Mouse (Mus musculus) embryonic facial prominence, embryonic 11.5 days (tissue): ENCODE measurements around the gene Pkd2. TPM values are rescaled to one million over a fixed set of nuclear protein-coding genes. Genes with fewer than 3 reads are reported as not detected.

Experiments used
- ATAC-seq: fragments of 200-750 bp; cut with Nextera tagmentation; replicated peaks from 2 replicates; pipeline ENCODE4 v1.8.0; 2017; ENCODE audit warnings: low read depth; ENCODE audit not compliant: insufficient number of reproducible peaks, low FRiP score, low TSS enrichment
- DNase-seq: peaks from one replicate; pipeline ENCODE4 v3.0.0-alpha.2; 2015; ENCODE audit warnings: low spot score
- H3K27ac ChIP-seq: fragments of 300-500 bp; sonication (generic); replicated peaks from 2 replicates; pipeline ENCODE4 v1.5.1; 2014; ENCODE audit warnings: mild to moderate bottlenecking, low read depth, low read length, control low read depth
- H3K27me3 ChIP-seq: fragments of 300-500 bp; sonication (generic); 2 replicates; pipeline ENCODE4 v1.6.1; 2014; ENCODE audit warnings: mild to moderate bottlenecking, low read length, moderate library complexity, mixed read lengths; ENCODE audit not compliant: control insufficient read depth, insufficient read depth
- H3K36me3 ChIP-seq: fragments of 300-500 bp; sonication (generic); replicated peaks from 2 replicates; pipeline ENCODE4 v1.6.1; 2014; ENCODE audit warnings: low read depth, mild to moderate bottlenecking, low read length, moderate library complexity, mixed read lengths; ENCODE audit not compliant: control insufficient read depth, insufficient read depth
- H3K4me1 ChIP-seq: fragments of 300-500 bp; sonication (generic); 2 replicates; pipeline ENCODE4 v1.6.1; 2014; ENCODE audit warnings: low read length, mixed read lengths; ENCODE audit not compliant: control insufficient read depth, insufficient read depth
- H3K4me2 ChIP-seq: fragments of 300-500 bp; sonication (generic); 2 replicates; pipeline ENCODE4 v1.6.1; 2014; ENCODE audit warnings: low read depth, mild to moderate bottlenecking, control low read depth, low read length, moderate library complexity
- H3K4me3 ChIP-seq: fragments of 300-500 bp; sonication (generic); 2 replicates; pipeline ENCODE4 v1.5.1; 2014; ENCODE audit warnings: low read depth, low read length, control low read depth
- H3K9ac ChIP-seq: fragments of 300-500 bp; sonication (generic); replicated peaks from 2 replicates; pipeline ENCODE4 v1.6.1; 2014; ENCODE audit warnings: mild to moderate bottlenecking, control low read depth, low read length
- H3K9me3 ChIP-seq: fragments of 300-500 bp; sonication (generic); replicated peaks from 2 replicates; pipeline ENCODE4 v1.6.1; 2016; ENCODE audit warnings: mild to moderate bottlenecking, low read length, inconsistent platforms, mixed read lengths; ENCODE audit not compliant: control insufficient read depth
- WGBS: fragments of 180-500 bp; shearing (Covaris S2); extraction: QIAGEN DNeasy Blood & Tissue Kit; methylation state at CpG from one replicate; pipeline ENCODE4 v1.1.7; 2014; 5-methylcytosine and 5-hydroxymethylcytosine counted together
- polyA plus RNA-seq: library from polyadenylated mRNA; unstranded; fragments of >200 nt; fragmentation: Nextera tagmentation; extraction: Ambion mirVana; gene quantifications from 2 replicates; pipeline ENCODE4 v1.2.1, GENCODE M21; 2014

The Pkd2 gene
- polyA plus RNA-seq, 1 experiment from 2014 or later, result 18.7 TPM

- WGBS, result under 1% methylated on average over 62 of the region's 83 CpGs
- Histone ChIP-seq H3K4me3 (peak within 1 kb of the TSS; percentile 81), H3K4me1 (no peaks in the 10 kb centered on the region), H3K27me3 (no peaks in the 10 kb centered on the region), H3K4me2 (peak within 1 kb of the TSS; percentile 65), H3K36me3 (no peaks in the 10 kb centered on the region; the same call in 1 of the 2 replicates), H3K27ac (peak within 1 kb of the TSS; percentile 72; the same call in 1 of the 2 replicates), H3K9ac (peak within 1 kb of the TSS; percentile 89), H3K9me3 (no peaks in the 10 kb centered on the region)
- peak; percentile 91 for DNase-seq
- peak; percentile 96 for ATAC-seq
Measured at GRCm38 (mm10) chr5:104508195-104508891, 49.1 kb downstream of the Pkd2 start, which contains the start of gene BC005561. BC005561 (plus strand) TSS chr5:104508352.

- Histone ChIP-seq H3K9ac (no peak overlapping the region), H3K4me1 (no peaks in the 10 kb centered on the region), H3K27ac (no peak overlapping the region), H3K4me2 (no peak overlapping the region), H3K9me3 (no peaks in the 10 kb centered on the region), H3K36me3 (no peaks in the 10 kb centered on the region; the same call in 1 of the 2 replicates), H3K27me3 (no peaks in the 10 kb centered on the region), H3K4me3 (no peak overlapping the region)
- DNase-seq (no peak), ATAC-seq (no peak)
- WGBS, result 95% methylated on average over 3 of the region's 3 CpGs
Measured at GRCm38 (mm10) chr5:104511211-104511610, 52.0 kb downstream of the Pkd2 start.

- Histone ChIP-seq H3K36me3 (peaks cover 14% of the 10 kb centered on the region), H3K4me2 (no peak overlapping the region), H3K4me3 (no peak overlapping the region), H3K27me3 (no peaks in the 10 kb centered on the region), H3K27ac (no peak overlapping the region), H3K9ac (no peak overlapping the region), H3K4me1 (no peaks in the 10 kb centered on the region), H3K9me3 (no peaks in the 10 kb centered on the region)
- WGBS, result 94% methylated on average over 1 of the region's 1 CpGs
- no peak for ATAC-seq
- DNase-seq, result no peak
Measured at GRCm38 (mm10) chr5:104538612-104539011, 79.4 kb downstream of the Pkd2 start.

- Histone ChIP-seq H3K9me3 (no peaks in the 10 kb centered on the region), H3K27me3 (no peaks in the 10 kb centered on the region), H3K4me1 (no peaks in the 10 kb centered on the region), H3K4me2 (no peak overlapping the region), H3K9ac (no peak overlapping the region), H3K27ac (no peak overlapping the region), H3K36me3 (peaks cover 14% of the 10 kb centered on the region), H3K4me3 (no peak overlapping the region)
- DNase-seq (no peak), ATAC-seq (no peak)
- 92% methylated on average over 4 of the region's 4 CpGs for WGBS
Measured at GRCm38 (mm10) chr5:104539331-104539730, 80.1 kb downstream of the Pkd2 start.

Other genes with a start within 250 kb of the Pkd2 start
- gene Ibsp, start 160.3 kb upstream of the Pkd2 start, polyA plus RNA-seq, result 0.10 and 0.32 TPM in 2 replicates
- not detected in 2 replicates for gene Mepe, start 134.1 kb upstream of the Pkd2 start, polyA plus RNA-seq
- gene Spp1, start 24.3 kb upstream of the Pkd2 start, polyA plus RNA-seq, result 10.3 and 13.5 TPM in 2 replicates
- gene BC005561, start 48.9 kb downstream of the Pkd2 start, polyA plus RNA-seq, result 15.2 and 16.7 TPM in 2 replicates